In genomic region chr7:113499821-113500220, GRCm38 (mm10) we compare ENCODE assay signal across 21 mouse cellular contexts.
"Had no signal": no experiment of that assay in that cellular context is flagged by ENCODE, and none has a peak within 500 bp of the region (broad histone marks: within the 10 kb centered on the region; RNA-seq: fewer than 3 reads in every experiment).

No protein-coding gene starts in this region.

- ATAC-seq: liver, embryonic 12.5 days had no signal

- H3K4me3 ChIP-seq: limb, embryonic 10.5 days; limb, embryonic 13.5 days; liver, embryonic 12.5 days; liver, embryonic 15.5 days; lung, embryonic 15.5 days; stomach, embryonic 15.5 days had no signal

- H3K9me3 ChIP-seq: limb, embryonic 10.5 days; limb, embryonic 13.5 days; liver, embryonic 12.5 days; liver, embryonic 15.5 days; lung, embryonic 15.5 days; stomach, embryonic 15.5 days had no signal

- H3K4me2 ChIP-seq: limb, embryonic 13.5 days; liver, embryonic 12.5 days; liver, embryonic 15.5 days; lung, embryonic 15.5 days; midbrain, embryonic 11.5 days; stomach, embryonic 15.5 days had no signal

- H3K4me1 ChIP-seq: liver, embryonic 12.5 days; liver, embryonic 15.5 days; lung, embryonic 15.5 days; stomach, embryonic 15.5 days had no signal

- H3K9ac ChIP-seq: limb, embryonic 13.5 days; liver, embryonic 12.5 days; liver, embryonic 15.5 days; lung, embryonic 15.5 days; stomach, embryonic 15.5 days had no signal

- DNase-seq: kidney, adult 18-20 months; kidney, adult 9 months; kidney, postnatal 14 days; kidney, postnatal 4 days; liver; lung, adult 18-20 months; lung, postnatal 10 days; midbrain, embryonic 14.5 days; right cerebral cortex, adult 18-20 months; right cerebral cortex, postnatal 25 days; spleen, adult 18-20 months; thymus, adult 18-20 months; thymus, postnatal 36 days had no signal

- H3K27ac ChIP-seq: limb, embryonic 10.5 days; limb, embryonic 13.5 days; liver, embryonic 12.5 days; liver, embryonic 15.5 days; lung, embryonic 15.5 days; macrophage; stomach, embryonic 15.5 days had no signal

- H3K36me3 ChIP-seq: limb, embryonic 10.5 days; limb, embryonic 13.5 days; liver, embryonic 12.5 days; liver, embryonic 15.5 days; lung, embryonic 15.5 days; stomach, embryonic 15.5 days had no signal

- H3K27me3 ChIP-seq: limb, embryonic 13.5 days; liver, embryonic 12.5 days; liver, embryonic 15.5 days; lung, embryonic 15.5 days; stomach, embryonic 15.5 days had no signal
